Mouse (Mus musculus) megakaryocyte, embryonic 14.5 days (primary cell): Measurements from ENCODE around the gene Srpk3. TPM values are rescaled to one million over a fixed set of nuclear protein-coding genes. Genes with fewer than 3 reads are reported as not detected.

Experiments
- H3K27me3 ChIP-seq: replicated peaks from 2 replicates; pipeline ENCODE3; 2012; ENCODE audit warnings: inconsistent platforms
- H3K36me3 ChIP-seq: replicated peaks from 2 replicates; pipeline ENCODE3; 2012; ENCODE audit warnings: low read length, inconsistent platforms, mixed read lengths
- H3K4me1 ChIP-seq: 2 replicates; pipeline ENCODE4 v1.6.1; 2012; ENCODE audit warnings: inconsistent platforms
- H3K4me3 ChIP-seq: replicated peaks from 2 replicates; pipeline ENCODE3; 2012; ENCODE audit warnings: moderate library complexity, mild to moderate bottlenecking, inconsistent platforms
- H3K9me3 ChIP-seq: 2 replicates; pipeline ENCODE4 v1.6.1; 2012; ENCODE audit warnings: inconsistent platforms
- FLI1 ChIP-seq: IDR thresholded peaks from 2 replicates; pipeline ENCODE4 v1.6.1; 2012; ENCODE audit warnings: low read length, inconsistent platforms, mixed read lengths
- GATA1 ChIP-seq: IDR thresholded peaks from 3 replicates; pipeline ENCODE4 v1.6.1; 2012; ENCODE audit warnings: mixed read lengths, low read length, inconsistent platforms, borderline replicate concordance
- polyA plus RNA-seq: library from polyadenylated mRNA; stranded (reverse); fragments of >175 nt; gene quantifications from 2 replicates; pipeline ENCODE4 v1.2.3, GENCODE M21; 2012; ENCODE audit warnings: low replicate concordance; ENCODE audit not compliant: insufficient read depth

Gene Srpk3
- polyA plus RNA-seq, 1 experiment = 0.45 TPM

GRCm38 (mm10) chrX:73765311-73765710, 8.9 kb upstream of the Srpk3 start:
- Histone ChIP-seq H3K27me3 (peaks cover 44% of the 10 kb centered on the region), H3K36me3 (peaks cover 25% of the 10 kb centered on the region), H3K9me3 (no peaks in the 10 kb centered on the region), H3K4me1 (peaks cover 64% of the 10 kb centered on the region), H3K4me3 (peak overlapping the region; percentile 75)
- TF ChIP-seq GATA1 (no peak), FLI1 (no peak)

GRCm38 (mm10) chrX:73767267-73767666, 6.9 kb upstream of the Srpk3 start:
- Histone ChIP-seq H3K4me3 (no peak overlapping the region), H3K27me3 (peaks cover 40% of the 10 kb centered on the region), H3K9me3 (no peaks in the 10 kb centered on the region), H3K4me1 (peaks cover 61% of the 10 kb centered on the region), H3K36me3 (peaks cover 41% of the 10 kb centered on the region)
- no peak for TF ChIP-seq GATA1
- TF ChIP-seq FLI1 = no peak

GRCm38 (mm10) chrX:73774802-73775483, 738 bp downstream of the Srpk3 start:
- H3K4me1 ChIP-seq = peaks cover 13% of the 10 kb centered on the region
- H3K36me3 ChIP-seq = peaks cover 74% of the 10 kb centered on the region
- no peaks in the 10 kb centered on the region for H3K9me3 ChIP-seq
- H3K27me3 ChIP-seq = peaks cover 31% of the 10 kb centered on the region
- TF ChIP-seq GATA1 (no peak), FLI1 (no peak)
- H3K4me3 ChIP-seq = no peak overlapping the region

- H3K36me3 ChIP-seq = peaks cover 70% of the 10 kb centered on the region
- TF ChIP-seq FLI1 (no peak), GATA1 (no peak)
Measured at GRCm38 (mm10) chrX:73782227-73782626, 8.0 kb downstream of the Srpk3 start.

GRCm38 (mm10) chrX:73785666-73786065, 11.5 kb downstream of the Srpk3 start:
- Histone ChIP-seq H3K36me3 (peaks cover 58% of the 10 kb centered on the region), H3K4me3 (peak overlapping the region; percentile 93), H3K27me3 (peaks cover 33% of the 10 kb centered on the region), H3K9me3 (peaks cover 10% of the 10 kb centered on the region; the same call in 1 of the 2 replicates), H3K4me1 (peaks cover 42% of the 10 kb centered on the region)
- TF ChIP-seq GATA1 (no peak), FLI1 (no peak)

More at GRCm38 (mm10) chrX:73782227-73782626, 8.0 kb downstream of the Srpk3 start:
- H3K9me3 ChIP-seq = peaks cover 8% of the 10 kb centered on the region; the same call in 1 of the 2 replicates
- peaks cover 29% of the 10 kb centered on the region for H3K27me3 ChIP-seq
- H3K4me1 ChIP-seq = peaks cover 20% of the 10 kb centered on the region
- H3K4me3 ChIP-seq = no peak overlapping the region

- Histone ChIP-seq H3K4me1 (peaks cover 42% of the 10 kb centered on the region), H3K4me3 (peak within 1 kb of the TSS; percentile 93), H3K9me3 (peaks cover 10% of the 10 kb centered on the region; the same call in 1 of the 2 replicates), H3K36me3 (peaks cover 58% of the 10 kb centered on the region), H3K27me3 (peaks cover 30% of the 10 kb centered on the region)
- TF ChIP-seq GATA1 (no peak), FLI1 (no peak)
Measured at GRCm38 (mm10) chrX:73786364-73787224, 12.4 kb downstream of the Srpk3 start, which contains the start of the genes Idh3g and Ssr4. Gene Idh3g, minus strand, starts transcription at chrX:73786897. Gene Ssr4, plus strand, starts transcription at chrX:73787028.

- Histone ChIP-seq H3K4me3 (peak overlapping the region; percentile 93), H3K9me3 (peaks cover 10% of the 10 kb centered on the region; the same call in 1 of the 2 replicates), H3K4me1 (peaks cover 42% of the 10 kb centered on the region), H3K27me3 (peaks cover 32% of the 10 kb centered on the region), H3K36me3 (peaks cover 57% of the 10 kb centered on the region)
- TF ChIP-seq FLI1 (no peak), GATA1 (no peak)
Measured at GRCm38 (mm10) chrX:73787225-73787558, 13.0 kb downstream of the Srpk3 start.

- peaks cover 38% of the 10 kb centered on the region for H3K4me1 ChIP-seq
- peaks cover 50% of the 10 kb centered on the region for H3K36me3 ChIP-seq
- TF ChIP-seq GATA1 = no peak
- no peak for TF ChIP-seq FLI1
- peak overlapping the region; percentile 93 for H3K4me3 ChIP-seq
- peaks cover 10% of the 10 kb centered on the region; the same call in 1 of the 2 replicates for H3K9me3 ChIP-seq
- peaks cover 31% of the 10 kb centered on the region for H3K27me3 ChIP-seq
Measured at GRCm38 (mm10) chrX:73788501-73788900, 14.3 kb downstream of the Srpk3 start.

GRCm38 (mm10) chrX:73793039-73793438, 18.8 kb downstream of the Srpk3 start:
- TF ChIP-seq FLI1 (no peak), GATA1 (no peak)
- H3K4me3 ChIP-seq = no peak overlapping the region
- peaks cover 20% of the 10 kb centered on the region for H3K4me1 ChIP-seq
- no peaks in the 10 kb centered on the region for H3K9me3 ChIP-seq
- H3K36me3 ChIP-seq = peaks cover 56% of the 10 kb centered on the region
- H3K27me3 ChIP-seq = peaks cover 38% of the 10 kb centered on the region

- H3K27me3 ChIP-seq = peaks cover 40% of the 10 kb centered on the region
- H3K4me1 ChIP-seq = peaks cover 21% of the 10 kb centered on the region
- H3K36me3 ChIP-seq = peaks cover 54% of the 10 kb centered on the region
- TF ChIP-seq FLI1 = no peak
- no peak for TF ChIP-seq GATA1
- H3K4me3 ChIP-seq = no peak overlapping the region
- H3K9me3 ChIP-seq = no peaks in the 10 kb centered on the region
Measured at GRCm38 (mm10) chrX:73793505-73793904, 19.3 kb downstream of the Srpk3 start.
